Mouse (Mus musculus) MEL (cell line): Measurements from ENCODE around the gene Scgb2b26. TPM values are rescaled to one million over a fixed set of nuclear protein-coding genes. Genes with fewer than 3 reads are reported as not detected.
"Not testable (repeated sequence)": the region's sequence is repeated elsewhere in the genome, so short reads cannot be mapped to it uniquely, and the experiment has no call there.

Source experiments
- DNase-seq: peaks from one replicate; pipeline ENCODE4 v3.0.0; 2011; ENCODE audit warnings: low read depth, low spot score
- H3K27ac ChIP-seq: 2 replicates; pipeline ENCODE4 v1.5.1; 2012; ENCODE audit warnings: low read depth, mild to moderate bottlenecking, control low read depth, low read length, moderate library complexity; ENCODE audit not compliant: control insufficient read depth
- H3K27me3 ChIP-seq, 2 experiments: fragments of 150-350 bp in 1 of 2; sonication (generic) in 1 of 2; 2 replicates each; pipeline ENCODE4 v1.6.1; 2012; ENCODE audit warnings: low read length in 2 of 2, mild to moderate bottlenecking in 2 of 2, improper control_type of control experiment in 1 of 2, moderate library complexity in 1 of 2; ENCODE audit not compliant: insufficient read depth in 2 of 2, control insufficient read depth in 1 of 2
- H3K36me3 ChIP-seq, 2 experiments: 2 replicates each; pipeline ENCODE4 v1.6.1; 2012 to 2014; ENCODE audit warnings: low read length in 2 of 2, improper control_type of control experiment in 1 of 2, inconsistent platforms in 1 of 2, mild to moderate bottlenecking in 1 of 2; ENCODE audit not compliant: insufficient read depth in 2 of 2, control insufficient read depth in 1 of 2
- H3K4me1 ChIP-seq, 2 experiments: fragments of 150-350 bp in 1 of 2; sonication (generic) in 1 of 2; 2 replicates each; pipeline ENCODE4 v1.6.1; 2012; ENCODE audit warnings: low read length in 2 of 2, improper control_type of control experiment in 1 of 2, mild to moderate bottlenecking in 1 of 2; ENCODE audit not compliant: insufficient read depth in 2 of 2, control insufficient read depth in 1 of 2
- H3K4me3 ChIP-seq, 2 experiments: fragments of 150-350 bp in 1 of 2; sonication (generic) in 1 of 2; 2 replicates each; pipeline ENCODE4 v1.5.1; 2012; ENCODE audit warnings: low read depth in 2 of 2, low read length in 2 of 2, mild to moderate bottlenecking in 2 of 2, moderate library complexity in 2 of 2, control low read depth in 1 of 2, improper control_type of control experiment in 1 of 2; ENCODE audit not compliant: control insufficient read depth in 1 of 2, insufficient read depth in 1 of 2
- H3K79me2 ChIP-seq: 2 replicates; pipeline ENCODE4 v1.6.1; 2012; ENCODE audit warnings: mild to moderate bottlenecking, low read length, moderate library complexity; ENCODE audit not compliant: control insufficient read depth, poor library complexity, insufficient read depth
- H3K9ac ChIP-seq: 2 replicates; pipeline ENCODE4 v1.6.1; 2012; ENCODE audit warnings: low read depth, mild to moderate bottlenecking, control low read depth, low read length, moderate library complexity; ENCODE audit not compliant: control insufficient read depth, poor library complexity, severe bottlenecking
- H3K9me3 ChIP-seq: fragments of 150-350 bp; sonication (generic); replicated peaks from 2 replicates; pipeline ENCODE4 v1.6.1; 2012; ENCODE audit warnings: mild to moderate bottlenecking, low read length, improper control_type of control experiment, moderate library complexity; ENCODE audit not compliant: insufficient read depth
- BHLHE40 ChIP-seq: IDR thresholded peaks from 2 replicates; pipeline ENCODE4 v1.6.1; 2012; ENCODE audit warnings: low read depth, mild to moderate bottlenecking, inconsistent platforms, low read length, improper control_type of control experiment, borderline replicate concordance
- ETS1 ChIP-seq: IDR thresholded peaks from 2 replicates; pipeline ENCODE4 v1.6.1; 2012; ENCODE audit warnings: low read depth, mild to moderate bottlenecking, inconsistent platforms, low read length, improper control_type of control experiment, moderate library complexity
- GATA1 ChIP-seq: IDR thresholded peaks from 2 replicates; pipeline ENCODE4 v1.6.1; 2011; ENCODE audit warnings: low read depth, low read length, improper control_type of control experiment
- HCFC1 ChIP-seq: IDR thresholded peaks from 2 replicates; pipeline ENCODE4 v1.6.1; 2012; ENCODE audit warnings: low read depth, mild to moderate bottlenecking, inconsistent platforms, low read length, improper control_type of control experiment, moderate library complexity
- JUND ChIP-seq: IDR thresholded peaks from 2 replicates; pipeline ENCODE4 v1.6.1; 2011; ENCODE audit warnings: low read depth, mild to moderate bottlenecking, improper control_type of control experiment, low read length
- MAFK ChIP-seq: IDR thresholded peaks from 2 replicates; pipeline ENCODE4 v1.6.1; 2011; ENCODE audit warnings: low read depth, mild to moderate bottlenecking, low read length, improper control_type of control experiment, borderline replicate concordance
- NELFE ChIP-seq: IDR thresholded peaks from 2 replicates; pipeline ENCODE4 v1.6.1; 2011; ENCODE audit warnings: low read depth, low read length, improper control_type of control experiment
- NRF1 ChIP-seq: IDR thresholded peaks from 2 replicates; pipeline ENCODE4 v1.6.1; 2014; ENCODE audit warnings: low read depth, mild to moderate bottlenecking, inconsistent platforms, low read length, improper control_type of control experiment, moderate library complexity; ENCODE audit not compliant: poor library complexity, insufficient read depth, severe bottlenecking
- POLR2A ChIP-seq, 2 experiments: IDR thresholded peaks; 2 replicates each; pipeline ENCODE4 v1.6.1; 2011 to 2012; ENCODE audit warnings: low read length in 2 of 2, mild to moderate bottlenecking in 2 of 2, control low read depth in 1 of 2, improper control_type of control experiment in 1 of 2, low read depth in 1 of 2, moderate library complexity in 1 of 2; ENCODE audit not compliant: control insufficient read depth in 1 of 2, insufficient read depth in 1 of 2, poor library complexity in 1 of 2
- POLR2AphosphoS2 ChIP-seq: IDR thresholded peaks from 2 replicates; pipeline ENCODE4 v1.6.1; 2011; ENCODE audit warnings: low read length, improper control_type of control experiment
- TBP ChIP-seq: IDR thresholded peaks from 2 replicates; pipeline ENCODE4 v1.8.0; 2011; ENCODE audit warnings: low read depth, low read length, improper control_type of control experiment
- TCF12 ChIP-seq: IDR thresholded peaks from 2 replicates; pipeline ENCODE4 v1.6.1; 2014; ENCODE audit warnings: low read depth, mild to moderate bottlenecking, inconsistent platforms, low read length, improper control_type of control experiment, moderate library complexity
- UBTF ChIP-seq: IDR thresholded peaks from 2 replicates; pipeline ENCODE4 v1.6.1; 2012; ENCODE audit warnings: low read depth, mild to moderate bottlenecking, inconsistent platforms, low read length, improper control_type of control experiment, moderate library complexity, borderline replicate concordance; ENCODE audit not compliant: insufficient read depth
- ZC3H11A ChIP-seq: IDR thresholded peaks from 2 replicates; pipeline ENCODE4 v1.6.1; 2012; ENCODE audit warnings: low read depth, mild to moderate bottlenecking, inconsistent platforms, low read length, improper control_type of control experiment
- ZMIZ1 ChIP-seq: IDR thresholded peaks from 2 replicates; pipeline ENCODE4 v1.6.1; 2012; ENCODE audit warnings: low read depth, mild to moderate bottlenecking, inconsistent platforms, low read length, improper control_type of control experiment, moderate library complexity
- ZNF384 ChIP-seq: IDR thresholded peaks from 2 replicates; pipeline ENCODE4 v1.6.1; 2012; ENCODE audit warnings: low read depth, mild to moderate bottlenecking, inconsistent platforms, low read length, improper control_type of control experiment
- polyA plus RNA-seq, 2 experiments: library from polyadenylated mRNA; stranded (reverse) in 1 of 2; unstranded in 1 of 2; fragments of >175 nt in 1 of 2; fragments of >200 nt in 1 of 2; gene quantifications; 2 replicates each; pipeline versions ENCODE4 v1.2.1 to v1.2.4; 2012; ENCODE audit warnings: low replicate concordance in 2 of 2, low read depth in 1 of 2; ENCODE audit not compliant: insufficient read length in 2 of 2, insufficient read depth in 1 of 2, missing spikeins in 1 of 2
- total RNA-seq: library from RNA; depleted of rRNA; stranded (reverse); fragments of 300-350 nt; gene quantifications from 2 replicates; pipeline ENCODE4 v1.2.3, GENCODE M21; 2012; rRNA removed

The Scgb2b26 gene
- total RNA-seq (not detected in 2 replicates), polyA plus RNA-seq (not detected)

- no peaks in the 10 kb centered on the region for H3K9me3 ChIP-seq
- no peak within 1 kb of the TSS for H3K27ac ChIP-seq
- no peaks in the 10 kb centered on the region for H3K27me3 ChIP-seq
- no peaks in the 10 kb centered on the region for H3K79me2 ChIP-seq
- TF ChIP-seq JUND, result no peak
- no peak for TF ChIP-seq HCFC1
- no peak for TF ChIP-seq GATA1
- TF ChIP-seq NELFE, result no peak
- TF ChIP-seq TCF12, result no peak
- TF ChIP-seq ZNF384, result no peak
- TF ChIP-seq POLR2AphosphoS2, result no peak
- TF ChIP-seq NRF1, result no peak
- TF ChIP-seq ZMIZ1, result no peak
- TF ChIP-seq ETS1, result no peak
- TF ChIP-seq BHLHE40, result no peak
- H3K4me3 ChIP-seq, result no peak within 1 kb of the TSS
- no peaks in the 10 kb centered on the region for H3K4me1 ChIP-seq
- no peak for DNase-seq
- no peak within 1 kb of the TSS for H3K9ac ChIP-seq
- no peaks in the 10 kb centered on the region for H3K36me3 ChIP-seq
These were observed at the start of gene Scgb2b26 for GRCm38 (mm10) chr7:33944940-33945339. Gene Scgb2b26, minus strand, starts transcription at chr7:33945040.

GRCm38 (mm10) chr7:33982281-33982680 lies 37.4 kb upstream of the Scgb2b26 start:
- not testable (repeated sequence) for DNase-seq, H3K4me1 ChIP-seq, H3K9me3 ChIP-seq, H3K4me3 ChIP-seq, H3K27me3 ChIP-seq, H3K79me2 ChIP-seq, H3K9ac ChIP-seq, H3K36me3 ChIP-seq, H3K27ac ChIP-seq

- TF ChIP-seq POLR2A (IDR thresholded peaks at IDR 0.05; ENCODE audit: control insufficient read depth in 1 of 2, insufficient read depth in 1 of 2, low read depth in 1 of 2, low read length in 2 of 2, poor library complexity in 1 of 2) (no peak), TBP (no peak), ZC3H11A (no peak), MAFK (no peak), UBTF (no peak), POLR2AphosphoS2 (no peak)
- Histone ChIP-seq H3K27ac (no peak overlapping the region), H3K79me2 (no peaks in the 10 kb centered on the region), H3K27me3 (no peaks in the 10 kb centered on the region), H3K36me3 (no peaks in the 10 kb centered on the region), H3K9ac (no peak overlapping the region), H3K4me1 (no peaks in the 10 kb centered on the region), H3K9me3 (no peaks in the 10 kb centered on the region), H3K4me3 (no peak overlapping the region)
- DNase-seq, result no peak
These were observed 41.9 kb downstream of the Scgb2b26 start for GRCm38 (mm10) chr7:33902982-33903381.
